Mouse (Mus musculus): ENCODE data around the gene 1700016C15Rik.

1700016C15Rik gene

DNA sequence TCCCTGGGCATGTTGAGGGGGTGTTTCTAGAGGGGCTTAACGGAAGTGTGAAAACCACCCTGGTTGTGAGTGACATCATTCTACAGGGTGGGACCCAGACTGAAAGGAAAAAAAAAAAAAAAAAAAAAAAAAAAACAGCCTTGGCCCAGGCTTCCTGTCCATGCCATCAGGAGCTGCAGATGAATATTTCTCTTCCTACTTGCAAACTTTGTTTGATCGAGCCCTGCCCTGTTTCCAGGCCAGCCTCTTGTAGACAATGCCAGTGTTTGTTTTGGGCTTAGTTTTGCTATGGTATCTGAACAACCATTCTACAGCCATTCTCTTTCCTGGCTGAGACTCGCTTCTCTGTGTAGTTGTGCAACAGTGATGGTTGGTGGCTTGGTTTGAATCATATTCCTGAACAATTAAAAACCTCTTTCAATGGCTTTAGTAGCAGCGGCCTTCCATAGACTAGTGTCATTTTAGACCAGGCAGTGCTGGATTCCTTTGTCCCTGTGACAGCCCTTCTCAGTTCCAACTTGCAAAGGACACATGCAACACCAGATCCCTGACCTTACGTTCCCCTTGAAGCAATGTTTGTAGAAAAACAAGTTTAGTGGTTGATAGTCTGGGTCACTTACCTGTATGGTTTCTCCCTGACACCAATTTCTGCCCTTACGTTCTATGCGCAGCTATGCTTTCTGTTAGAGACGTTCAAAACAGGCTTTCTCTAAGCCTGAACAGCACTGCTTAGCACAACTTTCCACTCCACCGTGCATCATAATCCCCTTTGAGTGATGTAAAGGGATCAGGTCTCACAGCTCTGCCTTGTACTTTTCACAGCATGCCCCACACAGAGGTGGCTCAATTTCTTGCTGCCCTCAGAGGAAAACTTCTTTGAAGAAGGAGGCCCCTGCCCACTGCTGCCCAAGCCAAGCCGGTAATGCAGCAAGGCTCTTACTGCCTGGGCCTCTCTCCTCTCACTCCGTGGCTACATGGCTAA, at the start of gene 1700016C15Rik:
Gene 1700016C15Rik, plus strand, starts transcription at position 772 of the 982 bp plus-strand sequence.
- peak; percentile 14 for DNase-seq (ENCODE audit: low spot score)

DNA sequence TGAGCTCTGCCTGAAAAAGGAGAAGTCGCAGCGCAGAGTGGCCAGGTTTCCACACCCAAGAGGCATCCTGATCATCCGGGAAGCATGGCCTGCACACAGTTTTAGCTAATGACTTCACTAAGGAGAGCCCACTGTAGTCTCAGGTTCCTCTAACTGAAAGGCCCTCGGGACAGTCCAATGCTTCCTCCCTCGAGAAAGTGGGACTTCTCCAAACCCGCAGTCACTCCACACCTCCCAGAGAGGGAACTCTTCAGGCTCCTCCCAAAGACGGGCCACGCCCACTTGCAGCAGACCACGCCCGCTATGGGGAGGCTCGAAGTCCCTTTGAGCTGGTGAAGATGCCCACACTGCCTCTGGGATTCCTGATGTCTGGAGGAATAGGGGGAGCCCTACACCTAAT, 48.4 kb upstream of the 1700016C15Rik start:
- DNase-seq (ENCODE audit: low spot score), result no peak

DNA sequence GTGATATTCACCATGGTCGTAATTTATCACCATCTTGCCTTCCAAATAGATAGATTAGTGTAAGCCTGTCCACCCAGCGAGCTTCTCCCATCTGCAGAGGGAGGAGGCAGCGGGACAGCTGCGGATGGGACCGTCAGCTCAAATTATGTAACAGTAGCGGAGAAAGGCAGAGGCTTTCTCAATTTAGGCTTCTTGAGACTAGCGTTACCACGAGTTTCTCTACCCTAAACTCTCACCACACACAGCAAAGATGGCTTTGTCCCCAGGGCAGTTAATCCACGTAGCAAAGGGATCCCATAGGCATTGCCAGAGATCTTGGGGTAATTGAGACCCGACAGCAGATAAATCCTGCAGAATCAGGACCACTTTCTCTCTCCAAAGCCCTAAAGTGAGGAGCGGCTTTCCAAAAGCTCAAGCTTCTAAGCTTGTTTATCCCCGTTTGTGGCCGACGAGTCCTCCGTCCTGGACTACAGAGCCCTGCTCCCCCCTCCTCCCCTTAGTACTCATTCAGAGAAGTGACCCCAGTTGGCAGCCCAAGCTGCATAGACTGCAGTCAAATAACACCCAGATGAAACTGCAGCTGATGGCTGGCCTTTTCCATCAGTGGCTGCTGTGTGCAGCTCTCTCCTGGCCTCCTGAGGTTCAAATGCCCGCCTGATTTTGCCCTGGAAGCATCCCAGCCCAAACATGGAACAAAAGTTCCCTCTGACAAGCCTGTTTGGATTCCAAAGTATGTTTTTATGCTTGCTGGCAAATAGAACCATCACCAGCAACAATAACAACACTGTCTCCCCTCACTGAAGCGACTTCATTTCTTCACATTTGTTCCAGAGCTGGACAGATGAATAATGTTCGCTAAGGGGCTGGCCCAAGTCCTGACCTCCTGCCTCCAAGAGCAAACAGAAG, 45.4 kb upstream of the 1700016C15Rik start:
- DNase-seq (ENCODE audit: low spot score), result peak; percentile 20

DNA sequence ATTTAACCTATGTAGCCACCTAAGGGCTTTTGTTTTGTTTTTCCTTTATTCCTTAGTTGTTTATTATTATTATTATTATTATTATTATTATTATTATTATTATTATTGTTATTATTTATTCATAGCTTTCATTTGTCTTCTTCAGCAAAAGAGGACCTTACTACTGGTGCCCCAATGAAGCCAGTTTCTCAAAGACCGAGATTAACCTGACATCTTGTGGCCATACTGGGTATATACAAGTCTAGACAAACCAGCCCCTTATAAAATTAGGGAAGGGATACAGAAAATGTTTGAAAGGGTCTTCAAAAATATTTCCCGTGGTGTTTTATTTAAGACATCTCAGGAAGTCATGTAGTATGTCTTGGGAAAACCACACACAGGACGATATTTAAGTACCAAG, 44.7 kb upstream of the 1700016C15Rik start:
- peak; percentile 86 for DNase-seq (ENCODE audit: low spot score)

DNA sequence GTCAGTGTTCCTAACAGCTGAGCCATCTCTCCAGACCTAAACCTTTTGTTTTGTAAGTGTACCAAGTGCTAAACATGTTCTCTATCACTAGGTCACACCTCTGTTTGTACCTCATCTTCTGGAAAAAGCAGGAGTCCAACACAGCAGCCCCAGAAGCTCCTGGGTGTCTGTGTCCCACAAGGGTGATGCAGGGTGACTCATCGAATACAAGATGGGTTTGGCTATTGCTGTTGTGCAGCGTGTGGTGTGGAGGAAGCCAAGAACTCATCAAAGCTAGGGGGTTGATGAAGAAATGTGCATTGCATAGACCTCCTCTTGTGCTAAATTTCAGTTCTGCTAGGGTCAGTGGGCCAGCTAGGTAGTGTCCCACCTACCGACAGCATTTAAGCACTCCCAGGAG, 43.5 kb upstream of the 1700016C15Rik start:
- no peak for DNase-seq (ENCODE audit: low spot score)

DNA sequence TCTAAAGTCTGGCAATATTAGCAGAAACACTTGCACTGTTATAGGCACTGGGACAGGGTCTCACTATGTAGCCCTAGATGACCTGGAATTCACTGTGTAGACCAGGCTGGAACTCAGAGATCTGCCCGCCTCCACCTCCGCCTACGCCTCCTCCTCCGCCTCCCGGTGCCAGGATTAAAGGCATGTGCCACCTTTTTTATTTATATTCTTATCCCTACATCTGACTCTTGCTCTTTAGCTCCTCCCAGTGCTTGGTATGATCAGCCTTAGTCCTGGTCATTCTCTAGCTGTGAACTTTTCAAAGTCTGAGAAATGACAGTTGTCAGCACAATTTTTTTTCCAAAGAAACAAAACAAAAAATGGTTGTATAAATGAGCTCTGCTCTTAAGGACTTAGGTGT, 42.6 kb upstream of the 1700016C15Rik start:
- no peak for DNase-seq (ENCODE audit: low spot score)

DNA sequence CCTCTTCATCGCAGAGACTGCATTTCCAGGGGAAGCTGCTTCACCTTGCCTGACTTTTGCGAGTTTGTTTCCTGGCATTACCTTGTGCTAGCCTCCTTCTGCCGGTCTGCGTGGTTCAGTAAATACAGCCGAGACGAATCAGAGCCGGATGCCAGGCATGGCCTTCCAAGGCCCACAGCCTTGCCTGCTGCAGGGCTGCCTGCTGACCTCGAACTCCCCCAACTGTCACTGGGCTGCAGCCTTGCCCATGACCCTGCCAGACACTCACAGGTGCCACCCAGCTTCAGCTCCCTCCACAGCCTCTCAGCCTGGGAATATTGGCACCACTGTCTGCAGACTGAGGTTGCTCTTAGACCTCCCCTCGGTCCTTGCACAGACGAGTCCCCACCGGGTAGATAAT, 37.1 kb upstream of the 1700016C15Rik start:
- no peak for DNase-seq (ENCODE audit: low spot score)

DNA sequence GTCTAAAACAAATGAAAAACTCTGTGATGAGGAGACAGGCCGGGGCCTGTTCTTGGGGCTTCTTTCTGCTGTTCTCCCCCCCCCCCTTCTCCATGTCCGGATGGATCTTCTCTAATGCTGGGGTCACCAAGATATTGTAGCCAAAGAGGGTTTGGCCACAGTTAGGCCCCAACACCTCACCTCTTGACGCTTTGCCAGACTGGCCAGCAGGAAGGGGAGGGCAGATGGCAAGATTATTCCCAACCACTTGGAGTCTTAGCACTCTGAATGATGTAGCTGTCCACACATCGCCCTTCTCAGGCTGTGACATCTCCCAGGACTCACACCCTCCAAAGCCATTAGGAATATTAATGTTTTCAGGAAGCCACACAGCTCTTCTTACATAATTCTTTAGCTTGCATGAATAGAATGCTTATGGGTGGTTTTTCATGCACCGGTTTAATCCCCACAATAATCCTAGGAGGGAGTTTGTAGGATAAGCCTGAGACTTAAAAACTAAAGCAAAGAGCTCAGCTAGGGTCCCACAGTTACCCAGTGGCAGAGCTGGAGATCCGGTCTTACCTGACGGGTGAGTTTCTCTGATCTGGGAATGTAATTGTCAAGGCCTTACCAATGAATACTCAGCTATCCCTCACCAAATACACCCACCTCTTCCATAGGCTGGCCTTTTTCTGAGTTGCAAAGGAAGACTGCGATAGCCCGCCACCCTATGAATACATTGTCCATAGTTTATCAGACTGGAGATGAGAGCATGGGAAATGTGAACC, 35.9 kb upstream of the 1700016C15Rik start:
- no peak for DNase-seq (ENCODE audit: low spot score)

DNA sequence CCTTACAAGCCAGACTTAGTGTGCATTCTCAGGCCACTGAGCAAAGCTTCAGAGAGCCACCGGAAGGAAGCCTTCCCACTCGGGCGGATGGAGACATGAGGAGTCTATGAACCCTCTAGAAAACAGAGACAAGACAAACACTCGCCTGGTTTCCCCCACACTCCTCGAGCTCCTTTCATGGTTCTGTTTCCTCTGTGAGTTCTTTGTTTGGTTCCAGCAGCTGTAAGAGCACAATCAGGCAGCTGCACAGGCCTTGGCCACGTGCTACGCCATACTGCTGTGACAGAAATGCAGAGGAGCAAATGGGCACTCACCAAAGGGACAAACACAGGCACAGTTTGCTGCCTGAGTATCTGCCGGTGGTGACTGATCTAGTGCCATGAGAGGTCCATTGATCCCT, 29.1 kb upstream of the 1700016C15Rik start:
- DNase-seq (ENCODE audit: low spot score), result no peak

DNA sequence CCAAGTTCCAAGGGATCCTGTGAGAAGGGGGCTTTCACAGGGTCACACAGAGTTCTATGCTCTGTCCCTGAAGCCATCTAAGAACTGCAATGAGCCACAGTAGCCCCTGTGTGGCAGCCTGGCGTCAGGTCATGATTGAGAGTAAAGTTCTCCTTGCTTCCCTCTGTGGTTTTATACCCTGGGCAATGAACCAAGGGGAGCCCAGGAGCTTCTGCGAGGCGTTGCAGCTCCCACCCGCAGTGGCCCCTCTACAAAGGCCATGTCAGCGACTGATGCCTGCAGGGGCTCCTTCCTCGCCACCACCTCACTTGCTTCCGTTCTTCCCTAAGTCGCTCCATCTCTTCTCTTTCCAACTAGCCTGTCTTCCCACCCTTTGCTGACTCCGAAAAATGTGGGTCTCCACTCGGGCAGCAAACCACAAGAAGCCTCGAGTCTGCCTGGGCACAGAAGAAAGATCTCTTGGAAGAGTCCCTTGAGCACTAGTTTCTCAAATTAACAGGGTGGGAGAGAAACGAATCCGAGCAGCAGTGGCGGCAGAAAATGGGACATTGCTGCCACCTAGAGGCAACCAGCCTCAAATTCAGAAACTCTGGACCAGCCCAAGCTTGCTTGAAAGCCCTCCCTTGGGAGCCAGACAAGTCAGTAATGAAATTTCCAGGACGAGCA, 27.0 kb upstream of the 1700016C15Rik start:
- DNase-seq (ENCODE audit: low spot score), result peak; percentile 92

DNA sequence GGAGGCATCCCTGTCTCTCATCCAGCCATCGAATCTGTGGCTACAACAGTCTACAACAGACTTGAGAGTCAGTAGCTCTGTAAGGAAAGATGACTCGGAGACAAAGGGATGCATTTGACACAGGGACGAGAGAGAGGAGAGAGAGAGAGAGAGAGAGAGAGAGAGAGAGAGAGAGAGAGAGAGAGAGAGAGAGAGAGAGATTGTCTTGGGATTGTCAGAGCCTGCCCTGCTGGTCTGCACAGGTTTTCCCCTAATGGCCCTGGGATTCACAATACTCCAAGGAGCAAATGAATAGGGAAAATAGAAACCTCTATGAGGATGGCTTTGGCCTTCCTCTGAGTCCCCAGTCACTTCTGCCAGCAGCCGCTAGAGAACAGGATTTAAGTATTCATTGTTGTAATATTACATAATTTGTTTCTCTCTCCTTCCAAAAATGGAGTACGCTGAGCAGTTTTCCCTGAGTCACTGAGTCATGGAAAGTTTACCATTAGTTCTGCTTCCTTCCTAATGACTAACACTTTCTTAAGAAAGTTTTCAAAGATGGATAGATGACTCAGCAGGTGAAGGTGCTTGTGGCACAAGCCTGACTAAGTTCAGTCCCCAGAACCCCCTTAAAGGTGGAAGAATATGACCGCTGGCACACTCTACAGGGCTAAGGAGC, 26.3 kb upstream of the 1700016C15Rik start:
- DNase-seq (ENCODE audit: low spot score), result no peak

DNA sequence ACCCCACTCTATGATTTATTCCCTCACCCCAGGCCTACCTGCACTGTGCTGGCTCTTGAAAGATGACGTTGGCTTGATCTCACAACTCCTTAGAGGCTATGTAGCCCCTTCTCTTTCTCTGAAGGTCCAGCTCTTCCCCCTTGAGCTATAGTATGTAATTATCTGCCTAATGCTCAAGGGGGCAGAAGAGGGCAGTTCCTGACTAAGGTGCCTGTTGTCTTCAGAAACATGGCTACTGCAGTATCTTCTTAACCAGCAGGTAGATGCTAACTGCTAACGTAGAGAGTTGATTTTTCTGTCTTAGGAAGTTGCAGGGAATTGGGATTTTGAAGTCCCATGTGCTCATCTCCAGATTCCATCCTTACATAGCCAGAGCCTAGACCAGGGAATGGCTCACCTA, 24.4 kb upstream of the 1700016C15Rik start:
- DNase-seq (ENCODE audit: low spot score), result peak; percentile 47

DNA sequence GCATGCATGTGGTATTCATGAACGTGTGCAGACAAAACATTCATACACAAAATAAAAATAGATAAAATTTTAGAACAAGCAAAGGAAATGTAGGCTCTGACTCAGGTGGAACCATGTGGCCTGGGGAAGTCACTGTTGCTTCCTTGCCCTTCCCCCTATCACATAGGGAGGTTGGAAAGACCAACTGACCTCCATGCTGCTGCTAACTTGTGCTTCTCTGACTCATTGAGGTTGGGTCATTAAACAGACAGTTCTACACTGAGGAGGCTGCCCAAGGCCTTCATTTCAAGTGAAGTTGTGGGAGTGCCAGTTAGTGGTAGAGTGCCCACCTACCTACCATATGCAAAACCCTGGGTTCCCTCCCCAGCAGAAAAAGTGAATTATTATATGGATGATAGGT, 22.0 kb upstream of the 1700016C15Rik start:
- no peak for DNase-seq (ENCODE audit: low spot score)

DNA sequence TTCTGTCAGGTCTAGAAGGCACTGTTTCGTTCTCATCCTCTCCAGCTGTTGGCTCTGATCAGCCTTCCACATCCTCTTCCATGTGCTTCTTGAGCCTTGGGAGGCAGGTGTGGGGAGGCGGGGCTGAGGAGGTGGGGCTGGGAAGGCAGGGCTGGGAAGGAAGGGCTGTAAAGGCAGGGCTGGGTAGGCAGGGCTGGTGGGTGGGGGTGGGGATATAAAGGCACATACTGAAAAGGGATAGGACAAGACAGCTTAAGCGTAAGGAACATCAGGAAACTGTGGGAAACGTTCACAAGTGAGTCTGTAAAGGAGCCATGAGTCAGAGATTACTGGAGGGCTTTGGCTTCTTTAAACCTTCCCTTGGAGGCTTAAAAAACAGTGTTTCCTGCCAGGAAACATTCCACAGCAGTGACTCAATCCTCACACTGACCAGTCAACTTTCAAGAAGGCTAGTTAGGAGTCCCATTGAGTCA, 21.0 kb upstream of the 1700016C15Rik start:
- no peak for DNase-seq (ENCODE audit: low spot score)

DNA sequence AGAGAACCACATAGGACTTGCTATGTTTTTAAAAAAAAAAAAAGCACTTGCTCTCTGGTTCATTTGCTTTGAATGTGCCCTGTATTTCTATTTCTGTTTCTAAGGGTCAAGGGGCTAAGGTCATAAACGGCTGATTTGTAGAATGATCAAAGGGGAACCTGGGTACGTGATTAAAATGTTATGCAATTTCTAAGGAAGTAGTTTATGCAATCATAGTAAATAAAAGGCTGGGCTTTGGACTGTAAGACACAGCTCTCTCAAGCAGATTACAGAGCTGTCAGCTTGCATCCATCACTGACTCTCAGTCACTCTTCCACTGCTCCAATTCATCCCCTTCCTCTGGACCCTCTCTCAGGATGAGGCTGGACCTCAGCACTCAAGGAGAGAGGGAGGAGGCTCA, 18.6 kb upstream of the 1700016C15Rik start:
- no peak for DNase-seq (ENCODE audit: low spot score)

DNA sequence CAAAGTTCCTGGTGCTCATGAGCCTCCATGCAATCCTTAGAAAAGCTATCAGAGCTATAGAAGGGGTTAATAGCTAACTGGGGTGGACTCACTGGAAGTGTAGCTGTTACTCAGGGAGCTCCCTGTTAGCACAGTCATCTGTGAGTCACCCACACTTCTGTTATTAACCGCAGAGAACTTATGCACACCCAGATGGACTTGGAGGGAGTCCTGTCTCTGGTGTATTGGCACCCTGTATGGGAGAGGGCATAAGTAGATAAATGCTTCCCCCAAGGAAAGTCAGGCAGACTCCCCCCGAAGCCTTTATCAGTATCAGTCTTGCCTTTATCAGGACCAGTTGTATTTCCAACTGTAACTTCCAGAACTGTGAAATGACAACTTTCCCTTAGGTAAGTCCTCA, 18.2 kb upstream of the 1700016C15Rik start:
- DNase-seq (ENCODE audit: low spot score), result no peak

DNA sequence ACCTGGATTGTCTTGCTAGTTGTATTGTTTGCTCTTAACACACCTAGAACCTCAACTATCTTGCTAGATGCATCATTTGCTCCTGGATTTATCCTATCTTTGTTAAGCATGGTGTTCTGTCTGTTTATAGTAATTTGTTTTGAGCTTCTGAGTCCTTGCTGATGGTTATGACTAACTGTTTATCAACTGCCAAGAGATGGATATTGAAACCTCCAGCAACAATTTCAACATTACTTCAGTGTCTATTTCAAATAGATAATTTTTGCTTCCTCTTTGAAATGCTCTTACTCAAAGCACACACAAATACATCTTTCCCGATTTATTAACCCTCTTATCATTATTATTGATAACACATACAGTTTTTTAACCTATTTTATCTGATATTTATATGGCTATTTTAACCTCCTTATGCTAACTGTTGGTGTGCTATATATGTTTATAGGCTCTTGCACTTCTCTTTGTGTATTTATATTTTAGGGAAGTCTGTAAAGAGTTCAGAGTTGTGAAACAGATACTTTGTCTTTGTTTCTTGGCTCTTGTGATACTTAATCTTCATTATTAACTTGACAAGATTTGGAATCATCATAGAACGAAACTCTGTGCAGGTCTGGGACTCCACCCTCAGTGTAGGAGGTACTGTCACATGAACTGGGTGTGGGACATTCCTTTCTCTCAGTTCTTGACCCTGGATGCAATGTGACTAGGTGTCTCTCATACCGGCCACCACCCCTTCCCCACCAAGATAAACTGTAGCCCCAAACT, 15.8 kb upstream of the 1700016C15Rik start:
- DNase-seq (ENCODE audit: low spot score), result no peak

DNA sequence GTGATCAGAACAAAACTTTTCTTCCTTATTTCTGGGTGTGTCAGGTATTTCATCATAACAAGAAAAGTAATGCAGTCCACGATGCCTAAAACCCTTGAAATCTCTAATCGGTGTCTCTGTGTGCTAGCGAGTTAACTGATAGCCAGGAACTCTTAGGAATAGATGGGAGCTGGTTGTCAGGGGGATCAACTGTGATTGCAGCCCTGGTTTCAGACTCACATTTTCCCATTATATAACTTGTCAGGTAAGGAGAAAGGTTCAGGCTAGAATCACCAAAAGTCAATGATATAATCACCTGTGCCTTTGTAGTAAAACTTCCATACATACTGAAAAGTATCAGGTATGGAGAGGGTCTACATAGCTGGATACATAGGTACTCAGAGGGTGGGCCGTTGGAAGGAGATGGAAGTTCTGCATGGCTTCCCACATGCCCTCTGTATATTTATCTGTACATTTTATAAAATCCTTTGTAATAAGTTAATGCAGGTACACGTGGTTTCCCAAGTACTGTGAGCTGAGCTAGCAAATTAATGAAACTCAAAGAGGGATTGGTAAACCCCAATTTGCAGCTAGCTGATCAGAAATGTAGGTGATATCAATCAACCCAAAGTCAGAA, 15.1 kb upstream of the 1700016C15Rik start:
- no peak for DNase-seq (ENCODE audit: low spot score)

DNA sequence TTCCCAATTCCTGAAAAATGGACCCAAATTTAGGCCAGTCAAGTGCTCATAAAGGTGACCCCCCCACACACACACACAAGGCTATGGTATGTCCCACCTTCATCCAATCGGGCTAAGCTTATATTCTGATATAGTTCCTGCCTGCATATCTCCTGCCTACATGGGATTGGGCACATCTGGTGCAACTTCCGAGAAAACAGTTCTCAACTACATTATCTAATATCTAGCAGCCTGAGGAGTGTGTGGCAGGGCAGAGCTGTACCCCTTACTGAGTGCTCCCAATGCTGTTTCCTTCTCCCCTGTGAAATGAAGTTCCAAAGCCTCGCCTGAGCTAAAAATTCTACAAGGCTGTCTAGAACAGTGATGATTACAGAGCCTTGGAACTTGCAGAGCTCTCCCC, 13.2 kb upstream of the 1700016C15Rik start:
- no peak for DNase-seq (ENCODE audit: low spot score)

Data from embryo, embryonic 10 days (tissue).